ENCODE assay signal across 9 mouse cellular contexts in the genomic region with DNA sequence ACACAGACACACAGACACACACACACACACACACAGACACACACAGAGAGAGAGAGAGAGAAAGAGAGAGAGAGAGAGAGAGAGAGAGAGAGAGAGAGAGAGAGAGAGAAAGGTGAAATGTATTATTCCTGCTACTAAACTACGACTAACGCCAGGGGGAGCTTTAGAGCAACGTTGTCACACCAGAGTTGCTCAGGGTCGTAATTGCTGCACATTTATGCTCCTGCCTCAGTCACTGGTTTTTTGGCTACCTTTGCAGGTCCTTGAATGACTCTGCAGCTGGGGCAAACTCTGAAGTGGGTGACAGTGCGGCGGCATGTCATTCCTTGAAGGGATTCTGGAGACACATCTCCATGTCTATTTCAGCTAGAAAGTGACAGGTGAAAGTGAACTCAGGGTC.
DNase-seq lines count a peak whose midpoint lies in the region; ATAC-seq and TF ChIP-seq lines count a peak whose summit lies in the region.
"Had no signal": no experiment of that assay in that cellular context is flagged by ENCODE, and none has a peak within 500 bp of the region (broad histone marks: within the 10 kb centered on the region; RNA-seq: fewer than 3 reads in every experiment).

No protein-coding gene starts in this region.

- H3K4me3 ChIP-seq in gastrocnemius, adult 2 months: no peak overlapping the region
- H3K4me3 ChIP-seq in forebrain, embryonic 13.5 days: no peak overlapping the region
- no peak overlapping the region for H3K4me3 ChIP-seq in midbrain, embryonic 14.5 days (replicated peaks; ENCODE audit: low read depth, low read length)
- H3K4me3 ChIP-seq: hindbrain, embryonic 15.5 days had no signal

- H3K27me3 ChIP-seq in forebrain, embryonic 13.5 days: no peaks in the 10 kb centered on the region
- H3K27me3 ChIP-seq in midbrain, embryonic 14.5 days (ENCODE audit: control insufficient read depth, insufficient read depth, low read length): no peaks in the 10 kb centered on the region
- H3K27me3 ChIP-seq: hindbrain, embryonic 15.5 days had no signal

- H3K9ac ChIP-seq in forebrain, embryonic 13.5 days: no peak overlapping the region
- no peak overlapping the region for H3K9ac ChIP-seq in midbrain, embryonic 14.5 days (replicated peaks; ENCODE audit: low read length)
- H3K9ac ChIP-seq: hindbrain, embryonic 15.5 days had no signal

- H3K27ac ChIP-seq in gastrocnemius, adult 2 months: no peak overlapping the region
- H3K27ac ChIP-seq in forebrain, embryonic 13.5 days: no peak overlapping the region
- H3K27ac ChIP-seq in midbrain, embryonic 14.5 days (replicated peaks; ENCODE audit: low read depth, low read length): no peak overlapping the region
- H3K27ac ChIP-seq: hindbrain, embryonic 15.5 days had no signal

- peak; percentile 81 for ATAC-seq in forebrain, embryonic 13.5 days
- no peak; the same call in 1 of the 2 replicates for ATAC-seq in midbrain, embryonic 14.5 days (ENCODE audit: low FRiP score, low TSS enrichment)

- DNase-seq in gastrocnemius, adult 2 months: no peak
- no peak for DNase-seq in gastrocnemius, postnatal 36 days
- peak; percentile 34 for DNase-seq in urinary bladder, postnatal 14 days (ENCODE audit: low spot score)
- no peak for DNase-seq in urinary bladder, postnatal 4 days (ENCODE audit: low spot score in 2 of 2)
- peak; percentile 5 to 26 for DNase-seq in layer of hippocampus, adult 8-10 months (ENCODE audit: low spot score in 2 of 2)
- peak; percentile 86 for DNase-seq in midbrain, embryonic 14.5 days
- DNase-seq in Muller cell, postnatal 12 days (ENCODE audit: inconsistent ontology term): no peak

- WGBS in forebrain, embryonic 13.5 days: 33% methylated on average over 6 of the region's 6 CpGs
- 34% methylated on average over 6 of the region's 6 CpGs for WGBS in midbrain, embryonic 14.5 days

- no peaks in the 10 kb centered on the region for H3K36me3 ChIP-seq in forebrain, embryonic 13.5 days (ENCODE audit: poor library complexity, severe bottlenecking)
- no peaks in the 10 kb centered on the region for H3K36me3 ChIP-seq in midbrain, embryonic 14.5 days (ENCODE audit: control insufficient read depth, insufficient read depth, low read length)
- H3K36me3 ChIP-seq: hindbrain, embryonic 15.5 days had no signal

- intact Hi-C loops in gastrocnemius, adult 2 months (cut with DNase I): loop anchor here (10.0 kb wide), 1 partner anchor 754 kb away; the partner anchor contains the start of gene Rprm
- intact Hi-C loops in gastrocnemius, postnatal 36 days (cut with DNase I): loop anchor here (10.0 kb wide), 1 partner anchor 754 kb away; the partner anchor contains the start of gene Rprm

- no peak overlapping the region for H3K4me2 ChIP-seq in forebrain, embryonic 13.5 days
- H3K4me2 ChIP-seq in midbrain, embryonic 14.5 days (ENCODE audit: low read length): no peak overlapping the region
- H3K4me2 ChIP-seq: hindbrain, embryonic 15.5 days had no signal

- no peaks in the 10 kb centered on the region for H3K9me3 ChIP-seq in forebrain, embryonic 13.5 days (replicated peaks)
- H3K9me3 ChIP-seq in midbrain, embryonic 14.5 days (ENCODE audit: control insufficient read depth, low read length): no peaks in the 10 kb centered on the region
- H3K9me3 ChIP-seq: hindbrain, embryonic 15.5 days had no signal

- TF ChIP-seq CTCF in gastrocnemius, adult 2 months (IDR thresholded peaks at IDR 0.05): peak; percentile 40

- no peaks in the 10 kb centered on the region for H3K4me1 ChIP-seq in forebrain, embryonic 13.5 days
- H3K4me1 ChIP-seq in midbrain, embryonic 14.5 days (ENCODE audit: control insufficient read depth, insufficient read depth, low read length): no peaks in the 10 kb centered on the region
- H3K4me1 ChIP-seq: hindbrain, embryonic 15.5 days had no signal

Comparison
In these comparisons a context has a peak if more than half of its experiments do, and no peak if none do; other contexts are left out.
1. DNase-seq: peak in urinary bladder, postnatal 14 days (single experiment), layer of hippocampus, adult 8-10 months (2 of 2) and midbrain, embryonic 14.5 days (single experiment); none in gastrocnemius, adult 2 months (single experiment), gastrocnemius, postnatal 36 days (0 of 2), urinary bladder, postnatal 4 days (0 of 2) and Muller cell, postnatal 12 days (single experiment).